Mouse (Mus musculus) liver, embryonic 13.5 days (tissue): Measurements from ENCODE around the gene Zfp36l2. TPM values are rescaled to one million over a fixed set of nuclear protein-coding genes. Genes with fewer than 3 reads are reported as not detected.

Source experiments
- ATAC-seq: fragments of 200-750 bp; cut with Nextera tagmentation; 2 replicates; pipeline ENCODE4 v1.8.0; 2017; ENCODE audit warnings: low read depth, mild to moderate bottlenecking, moderate number of reproducible peaks, moderate library complexity
- DNase-seq: peaks from one replicate; pipeline ENCODE4 v3.0.0; 2022
- H3K27ac ChIP-seq: fragments of 300-500 bp; sonication (generic); 2 replicates; pipeline ENCODE4 v1.5.1; 2015; ENCODE audit warnings: moderate library complexity, mild to moderate bottlenecking, inconsistent platforms
- H3K27me3 ChIP-seq: fragments of 300-500 bp; sonication (generic); 2 replicates; pipeline ENCODE4 v1.6.1; 2015; ENCODE audit warnings: mild to moderate bottlenecking, inconsistent platforms
- H3K36me3 ChIP-seq: fragments of 300-500 bp; sonication (generic); 2 replicates; pipeline ENCODE4 v1.6.1; 2015; ENCODE audit warnings: mild to moderate bottlenecking, inconsistent platforms
- H3K4me1 ChIP-seq: fragments of 300-500 bp; sonication (generic); replicated peaks from 2 replicates; pipeline ENCODE4 v1.6.1; 2015; ENCODE audit warnings: inconsistent platforms
- H3K4me2 ChIP-seq: fragments of 300-500 bp; sonication (generic); 2 replicates; pipeline ENCODE4 v1.6.1; 2015; ENCODE audit warnings: inconsistent platforms, mild to moderate bottlenecking, moderate library complexity
- H3K4me3 ChIP-seq: fragments of 300-500 bp; sonication (generic); replicated peaks from 2 replicates; pipeline ENCODE4 v1.5.1; 2015; ENCODE audit warnings: mild to moderate bottlenecking, inconsistent platforms
- H3K9ac ChIP-seq: fragments of 300-500 bp; sonication (generic); 2 replicates; pipeline ENCODE4 v1.6.1; 2015; ENCODE audit warnings: mild to moderate bottlenecking, inconsistent platforms
- H3K9me3 ChIP-seq: fragments of 300-500 bp; sonication (generic); replicated peaks from 2 replicates; pipeline ENCODE4 v1.6.1; 2016; ENCODE audit warnings: inconsistent platforms
- WGBS: fragments of 180-500 bp; shearing (Covaris S2); methylation state at CpG from one replicate; pipeline ENCODE4 v1.1.7; 2015; ENCODE audit not compliant: insufficient replicate concordance; 5-methylcytosine and 5-hydroxymethylcytosine counted together
- polyA plus RNA-seq: library from polyadenylated mRNA; unstranded; fragments of >200 nt; fragmentation: Nextera tagmentation; extraction: Ambion mirVana; gene quantifications from 2 replicates; pipeline ENCODE4 v1.2.1, GENCODE M21; 2015

Zfp36l2 gene
- polyA plus RNA-seq, 1 experiment from 2014 or later = 8.9 TPM

DNA sequence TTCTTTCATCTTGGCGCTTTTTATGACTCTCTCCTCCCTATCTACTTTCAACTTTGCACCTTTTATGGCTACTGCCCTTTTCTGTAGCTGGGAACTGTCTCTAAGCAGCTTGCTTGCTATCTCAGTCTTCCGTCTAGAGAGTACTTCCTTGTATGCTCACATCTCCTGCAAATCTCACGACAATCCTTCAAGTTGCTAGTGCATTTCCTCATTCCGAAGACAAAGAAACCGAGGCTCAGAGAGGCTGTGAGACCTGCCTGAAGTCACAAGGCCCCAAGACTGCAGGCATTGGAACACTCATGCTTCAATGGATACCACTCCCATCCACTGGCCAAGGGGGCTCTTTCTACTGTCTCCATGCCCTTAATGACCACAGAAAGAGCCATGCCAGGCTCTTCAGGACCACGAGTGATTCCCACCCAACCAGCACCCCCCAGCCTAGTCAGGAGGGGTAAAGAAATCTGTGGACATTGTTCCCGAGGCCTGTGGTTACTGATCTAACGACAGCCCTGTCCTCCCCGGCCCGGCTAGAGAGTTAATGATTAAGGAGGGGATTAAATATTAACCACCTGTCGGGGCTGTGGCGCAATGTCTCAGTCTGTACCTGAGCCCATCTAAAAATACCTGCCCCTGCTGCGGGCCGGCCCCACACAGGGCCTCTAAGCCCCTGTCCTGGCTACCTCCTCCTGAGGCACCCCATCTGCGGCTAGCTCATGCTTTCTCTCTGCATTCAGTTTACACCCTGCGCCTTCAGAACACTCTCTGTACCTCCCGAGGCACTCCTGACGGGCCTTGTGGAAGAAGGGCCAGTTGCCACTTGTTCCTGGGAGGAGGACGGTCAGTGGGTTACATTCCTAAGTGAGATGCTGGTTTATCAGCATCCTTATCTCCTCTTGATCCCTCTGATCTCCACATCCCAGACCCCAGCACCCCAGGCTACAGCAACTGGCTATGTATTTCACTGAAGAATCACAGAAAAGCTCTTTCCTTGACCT lies 30.7 kb downstream of the Zfp36l2 start:
- DNase-seq (no peak), ATAC-seq (peak; percentile 10)
- Histone ChIP-seq H3K9ac (peak overlapping the region; percentile 31), H3K27me3 (no peaks in the 10 kb centered on the region), H3K4me1 (peaks cover 96% of the 10 kb centered on the region), H3K27ac (peak overlapping the region; percentile 98), H3K4me3 (no peak overlapping the region), H3K4me2 (0 out of 2 replicates have a peak overlapping the region, but pooled peaks have one; percentile 6), H3K36me3 (no peaks in the 10 kb centered on the region), H3K9me3 (no peaks in the 10 kb centered on the region)
- 45% methylated on average over 19 of the region's 19 CpGs for WGBS

DNA sequence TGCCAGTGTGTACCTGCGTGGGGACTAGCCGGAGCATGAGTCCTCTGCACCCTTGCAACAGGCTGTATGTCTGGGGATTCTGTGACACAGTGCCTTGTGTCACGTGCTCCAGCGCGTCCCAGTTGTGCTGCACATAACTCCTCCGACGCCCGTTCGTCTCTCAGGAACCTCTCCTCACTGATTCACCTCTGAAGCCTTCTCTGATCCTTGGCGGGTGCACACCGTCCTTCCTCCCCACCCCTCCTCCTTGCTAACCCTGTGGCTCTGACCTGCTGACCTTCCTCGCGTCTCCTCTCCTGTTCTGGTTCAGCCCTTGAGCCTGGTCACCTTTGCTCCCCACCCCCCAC lies 31.5 kb downstream of the Zfp36l2 start:
- Histone ChIP-seq H3K27ac (peak overlapping the region; percentile 98), H3K27me3 (no peaks in the 10 kb centered on the region), H3K4me3 (no peak overlapping the region), H3K36me3 (no peaks in the 10 kb centered on the region), H3K4me2 (no peak overlapping the region), H3K9me3 (no peaks in the 10 kb centered on the region), H3K4me1 (peaks cover 96% of the 10 kb centered on the region), H3K9ac (0 out of 2 replicates have a peak overlapping the region, but pooled peaks have one; percentile 0)
- 53% methylated on average over 13 of the region's 13 CpGs for WGBS
- DNase-seq = no peak
- no peak for ATAC-seq

DNA sequence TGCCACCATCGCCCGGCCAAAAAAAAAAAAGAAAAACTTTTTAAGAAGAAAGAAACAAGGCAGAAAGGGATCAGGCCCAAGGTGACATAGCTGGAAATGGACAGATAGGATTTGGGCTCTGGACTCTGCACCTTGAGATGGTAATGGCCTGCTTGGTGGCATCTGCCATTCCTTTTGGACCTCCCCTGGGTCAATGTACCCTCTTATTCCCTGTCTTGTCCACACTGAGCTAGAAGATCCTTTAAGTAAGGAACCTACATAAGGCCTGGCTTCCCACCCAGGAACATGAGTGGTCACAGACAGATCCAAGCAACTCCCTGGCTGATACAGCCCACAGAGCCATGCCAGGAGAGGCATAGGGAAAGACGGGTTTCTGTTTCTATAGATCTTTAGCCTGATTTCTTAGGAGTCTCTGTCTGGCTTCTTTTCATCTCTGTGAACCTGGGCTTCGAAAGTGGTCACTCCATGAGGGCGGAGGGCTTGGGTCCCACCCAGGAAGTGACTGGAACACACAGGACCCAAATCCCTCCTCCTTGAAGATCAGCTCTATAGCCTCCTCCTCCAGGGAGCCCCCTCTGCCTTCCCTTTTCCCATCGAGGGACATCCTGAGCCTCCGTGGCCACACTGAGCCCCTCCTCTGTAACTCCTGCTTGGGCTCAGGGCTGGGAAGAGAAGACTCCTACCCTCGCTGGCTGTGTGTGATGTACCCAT lies 32.1 kb downstream of the Zfp36l2 start:
- peak overlapping the region; percentile 98 for H3K27ac ChIP-seq
- ATAC-seq (no peak), DNase-seq (no peak)
- no peaks in the 10 kb centered on the region for H3K9me3 ChIP-seq
- no peaks in the 10 kb centered on the region for H3K36me3 ChIP-seq
- no peak overlapping the region for H3K4me3 ChIP-seq
- H3K4me1 ChIP-seq = peaks cover 96% of the 10 kb centered on the region
- no peak overlapping the region for H3K4me2 ChIP-seq
- H3K27me3 ChIP-seq = no peaks in the 10 kb centered on the region
- 69% methylated on average over 8 of the region's 8 CpGs for WGBS
- peak overlapping the region; percentile 29; the same call in 1 of the 2 replicates for H3K9ac ChIP-seq

DNA sequence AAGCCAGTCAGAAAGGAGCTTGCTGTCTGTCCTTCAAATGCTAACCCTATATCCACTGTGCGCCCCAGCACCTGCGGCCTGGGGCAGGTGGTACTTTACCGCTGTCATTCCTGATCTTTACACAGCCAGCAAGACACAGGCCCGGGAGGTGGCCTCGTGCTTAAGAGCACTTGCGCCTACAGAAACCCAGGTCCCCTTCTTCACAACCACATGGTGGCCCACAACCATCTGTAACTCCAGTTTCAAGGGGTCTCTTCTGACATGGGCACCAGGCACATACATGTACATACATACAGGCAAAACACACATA lies 32.8 kb downstream of the Zfp36l2 start:
- no peaks in the 10 kb centered on the region for H3K27me3 ChIP-seq
- WGBS = 81% methylated on average over 6 of the region's 6 CpGs
- DNase-seq (no peak), ATAC-seq (no peak)
- no peaks in the 10 kb centered on the region for H3K36me3 ChIP-seq
- no peak overlapping the region for H3K4me3 ChIP-seq
- H3K4me1 ChIP-seq = peaks cover 96% of the 10 kb centered on the region
- H3K4me2 ChIP-seq = peak overlapping the region; percentile 50
- H3K27ac ChIP-seq = peak overlapping the region; percentile 98
- H3K9ac ChIP-seq = peak overlapping the region; percentile 72
- no peaks in the 10 kb centered on the region for H3K9me3 ChIP-seq

DNA sequence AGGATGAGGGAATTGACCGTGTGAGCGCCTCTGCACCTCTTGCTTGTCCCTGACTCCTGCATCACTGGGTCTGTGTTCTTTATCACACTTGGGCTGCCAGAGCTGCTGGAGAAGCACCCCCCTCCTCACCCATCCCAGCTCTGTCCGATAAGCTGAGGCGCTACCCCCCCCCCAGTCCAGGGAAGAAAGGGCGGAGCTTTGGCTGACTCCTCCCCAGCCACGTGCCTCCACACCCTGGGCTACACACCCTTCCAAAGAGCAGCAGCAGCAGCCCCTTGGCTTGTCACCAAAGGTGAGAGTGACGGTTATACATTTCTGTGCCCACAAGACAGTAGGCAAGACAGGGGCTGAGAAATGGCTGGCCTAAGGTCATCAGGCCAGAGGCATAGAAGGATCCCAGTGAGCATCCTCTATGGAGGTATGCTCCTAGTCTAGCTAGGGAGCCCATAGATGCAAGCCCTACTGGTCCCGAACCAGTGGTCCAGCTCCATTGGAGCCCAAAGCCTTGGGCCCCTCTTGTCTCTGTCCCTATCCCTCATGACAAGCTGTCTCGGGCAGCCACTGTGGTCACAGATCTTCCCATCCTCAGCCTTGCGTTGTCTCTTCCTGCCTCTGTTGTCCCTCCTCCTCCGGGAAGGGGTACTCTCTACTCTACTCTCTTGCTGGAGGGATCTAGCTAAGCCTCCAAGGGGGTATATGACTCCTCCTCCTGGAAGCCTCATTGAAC lies 33.3 kb downstream of the Zfp36l2 start:
- Histone ChIP-seq H3K27ac (peak overlapping the region; percentile 98), H3K9ac (peak overlapping the region; percentile 72), H3K9me3 (no peaks in the 10 kb centered on the region), H3K4me2 (peak overlapping the region; percentile 50), H3K36me3 (no peaks in the 10 kb centered on the region), H3K4me3 (no peak overlapping the region), H3K4me1 (peaks cover 99% of the 10 kb centered on the region), H3K27me3 (no peaks in the 10 kb centered on the region)
- 33% methylated on average over 11 of the region's 11 CpGs for WGBS
- DNase-seq (peak; percentile 76), ATAC-seq (peak; percentile 66)

DNA sequence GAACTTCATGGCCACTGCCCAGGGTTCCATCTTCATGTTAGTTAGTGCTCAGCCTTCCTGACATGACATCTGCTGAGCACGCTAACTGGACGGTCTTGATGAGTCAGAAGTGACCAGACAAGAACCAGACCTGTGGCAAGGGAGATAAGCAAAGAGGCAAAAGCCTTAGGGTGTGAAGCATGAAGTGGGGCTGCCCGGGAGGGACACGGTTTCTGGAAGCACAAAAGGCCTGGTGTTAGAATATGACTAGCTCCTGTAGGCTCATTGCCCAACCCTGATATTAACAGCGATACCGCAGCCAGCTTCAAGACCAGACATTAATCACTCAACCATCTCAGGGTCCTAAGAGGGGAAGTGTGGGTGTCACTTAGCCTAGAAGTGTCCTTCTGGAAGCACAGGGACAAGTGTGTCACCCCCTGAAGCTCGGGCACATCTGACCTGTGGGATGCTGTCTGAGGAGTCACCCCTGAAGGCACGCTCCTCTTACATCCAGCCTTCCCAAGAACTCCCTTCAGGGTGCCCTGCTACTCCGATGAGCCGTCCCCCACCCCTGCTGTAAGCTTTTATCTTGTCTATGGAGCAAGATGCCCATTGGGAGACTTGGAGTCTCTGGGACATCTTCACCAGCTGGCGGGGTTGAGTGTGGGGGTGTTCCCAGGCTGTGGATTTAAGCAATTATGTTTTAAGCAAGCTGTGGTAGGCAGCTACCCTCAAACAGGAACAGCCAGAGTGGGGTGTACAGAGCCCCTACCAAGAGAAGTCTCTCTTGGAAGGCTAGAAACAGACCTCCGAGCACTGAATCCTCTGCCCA lies 34.6 kb downstream of the Zfp36l2 start:
- no peaks in the 10 kb centered on the region for H3K9me3 ChIP-seq
- H3K36me3 ChIP-seq = no peaks in the 10 kb centered on the region
- H3K9ac ChIP-seq = peak overlapping the region; percentile 72
- 34% methylated on average over 12 of the region's 12 CpGs for WGBS
- peaks cover 100% of the 10 kb centered on the region for H3K4me1 ChIP-seq
- H3K4me3 ChIP-seq = no peak overlapping the region
- no peaks in the 10 kb centered on the region for H3K27me3 ChIP-seq
- DNase-seq = peak; percentile 77
- peak; percentile 81 for ATAC-seq
- H3K27ac ChIP-seq = peak overlapping the region; percentile 98
- H3K4me2 ChIP-seq = peak overlapping the region; percentile 50

DNA sequence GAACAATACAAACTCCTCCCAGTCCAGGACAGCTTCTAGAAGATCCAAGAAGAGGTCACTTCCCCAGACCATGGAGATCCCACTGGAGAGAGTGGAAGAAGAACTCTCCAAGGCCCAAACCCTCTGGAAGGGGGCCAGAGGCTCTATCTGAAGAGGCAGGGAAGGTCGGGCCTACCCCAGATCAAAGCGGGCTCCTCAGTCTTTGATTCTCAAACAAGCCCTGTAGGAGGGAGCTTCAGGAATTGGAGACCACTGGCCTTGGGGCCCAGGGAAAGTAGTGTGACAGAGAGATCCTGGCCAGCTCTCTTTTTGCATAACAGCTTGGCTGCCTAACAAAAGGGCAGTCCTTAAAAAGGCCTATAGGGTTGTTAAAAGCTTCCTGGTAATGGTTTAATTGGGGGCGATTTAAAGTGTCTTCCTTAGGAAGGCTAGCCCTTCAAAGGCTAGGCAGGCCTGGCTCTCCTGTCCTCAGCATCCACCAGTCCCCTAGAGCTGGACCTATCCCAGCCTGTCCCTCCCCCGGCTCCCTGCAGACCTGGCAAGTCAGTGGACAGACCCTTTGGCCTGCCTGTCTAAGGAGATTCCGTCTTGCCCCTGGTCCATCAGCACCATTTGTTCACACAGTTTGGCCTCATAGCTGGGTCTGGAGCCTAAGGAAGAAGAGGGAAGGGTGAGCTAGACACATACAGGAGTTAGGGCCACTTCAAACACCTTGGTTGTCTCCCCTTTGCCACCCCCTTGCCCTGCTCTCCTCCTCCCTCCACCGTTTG lies 35.4 kb downstream of the Zfp36l2 start:
- Histone ChIP-seq H3K4me3 (no peak overlapping the region), H3K27me3 (no peaks in the 10 kb centered on the region), H3K27ac (peak overlapping the region; percentile 98), H3K4me1 (peaks cover 100% of the 10 kb centered on the region), H3K9ac (peak overlapping the region; percentile 72), H3K36me3 (no peaks in the 10 kb centered on the region), H3K4me2 (peak overlapping the region; percentile 50), H3K9me3 (no peaks in the 10 kb centered on the region)
- WGBS = 54% methylated on average over 6 of the region's 6 CpGs
- ATAC-seq = no peak
- no peak for DNase-seq

DNA sequence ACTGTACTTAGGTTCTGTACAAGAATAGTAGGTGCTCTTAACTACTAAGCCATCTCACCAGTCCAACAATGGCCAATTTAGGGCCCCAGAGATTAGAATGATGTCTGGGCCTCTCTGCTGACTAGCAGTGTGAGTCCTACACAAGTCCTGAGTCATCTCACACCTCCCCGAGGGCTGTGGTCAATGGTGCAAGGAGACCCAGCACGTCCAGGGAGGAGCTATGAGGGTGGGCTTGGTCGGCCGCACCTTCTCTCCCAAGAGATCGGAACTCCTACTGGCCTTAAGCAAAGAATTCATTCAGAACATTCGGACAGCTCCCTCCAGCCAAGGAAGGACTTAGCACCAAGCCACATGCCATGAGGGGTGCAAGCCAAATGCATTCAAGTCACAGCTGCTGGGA lies 36.4 kb downstream of the Zfp36l2 start:
- Histone ChIP-seq H3K9me3 (no peaks in the 10 kb centered on the region), H3K27ac (peak overlapping the region; percentile 98), H3K36me3 (no peaks in the 10 kb centered on the region), H3K4me1 (peaks cover 100% of the 10 kb centered on the region), H3K4me3 (no peak overlapping the region), H3K27me3 (no peaks in the 10 kb centered on the region), H3K9ac (peak overlapping the region; percentile 47), H3K4me2 (0 out of 2 replicates have a peak overlapping the region, but pooled peaks have one; percentile 15)
- ATAC-seq (no peak), DNase-seq (no peak)
- 58% methylated on average over 6 of the region's 6 CpGs for WGBS

DNA sequence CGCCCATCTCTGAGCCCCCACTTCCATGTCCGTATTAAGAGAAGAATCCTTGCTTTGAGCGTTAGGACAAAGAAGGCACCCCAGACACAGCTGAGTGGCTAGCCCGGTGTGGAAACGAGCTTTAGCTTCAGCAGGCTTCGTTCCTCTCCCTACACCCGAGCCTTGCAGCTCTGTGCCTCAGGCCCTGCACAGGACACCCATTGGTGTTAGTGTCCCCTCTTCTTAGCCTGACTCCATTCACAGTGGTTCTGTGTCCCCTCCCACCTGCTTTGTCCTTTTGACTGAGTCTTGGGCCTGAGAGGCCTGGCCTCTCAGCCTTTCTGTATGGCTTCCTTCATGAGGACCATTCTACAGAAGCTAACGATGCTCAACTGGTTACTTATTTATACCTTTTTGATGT lies 37.5 kb downstream of the Zfp36l2 start:
- H3K4me2 ChIP-seq = no peak overlapping the region
- peak overlapping the region; percentile 8; the same call in 1 of the 2 replicates for H3K9ac ChIP-seq
- H3K4me3 ChIP-seq = no peak overlapping the region
- 85% methylated on average over 8 of the region's 8 CpGs for WGBS
- H3K27ac ChIP-seq = peak overlapping the region; percentile 98
- no peaks in the 10 kb centered on the region for H3K36me3 ChIP-seq
- H3K27me3 ChIP-seq = no peaks in the 10 kb centered on the region
- ATAC-seq (no peak), DNase-seq (no peak)
- peaks cover 100% of the 10 kb centered on the region for H3K4me1 ChIP-seq
- no peaks in the 10 kb centered on the region for H3K9me3 ChIP-seq

DNA sequence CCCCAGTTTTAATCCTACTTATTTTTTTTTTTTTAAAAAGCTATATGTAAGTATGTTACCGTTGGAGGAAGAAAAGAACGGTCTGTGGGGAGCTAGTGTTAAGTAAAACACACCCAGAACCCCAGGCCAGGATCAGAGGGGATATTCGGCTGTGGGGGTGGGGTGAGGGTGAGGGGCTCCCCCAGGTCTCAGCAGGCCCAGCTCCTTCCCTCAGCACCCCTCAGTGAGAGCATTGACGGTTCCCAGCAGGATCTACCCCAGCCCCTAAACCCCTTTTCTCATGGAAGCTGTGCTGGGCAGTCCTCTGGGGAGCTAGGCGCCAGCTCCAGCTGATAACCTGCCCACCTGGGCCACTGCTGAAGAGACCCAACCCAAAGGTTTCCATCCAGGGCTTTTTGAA lies 38.2 kb downstream of the Zfp36l2 start:
- WGBS = 64% methylated on average over 5 of the region's 5 CpGs
- peak overlapping the region; percentile 74 for H3K9ac ChIP-seq
- H3K9me3 ChIP-seq = no peaks in the 10 kb centered on the region
- no peaks in the 10 kb centered on the region for H3K27me3 ChIP-seq
- H3K4me2 ChIP-seq = peak overlapping the region; percentile 17; the same call in 1 of the 2 replicates
- H3K4me3 ChIP-seq = no peak overlapping the region
- H3K36me3 ChIP-seq = no peaks in the 10 kb centered on the region
- ATAC-seq (no peak), DNase-seq (no peak)
- peak overlapping the region; percentile 98 for H3K27ac ChIP-seq
- peaks cover 100% of the 10 kb centered on the region for H3K4me1 ChIP-seq
